Mouse (Mus musculus): Measurements from ENCODE around the gene Fam178b. TPM values are rescaled to one million over a fixed set of nuclear protein-coding genes. Genes with fewer than 3 reads are reported as not detected.
A peak's percentile ranks its signal among the peaks of the same experiment; 100 is the strongest.
"Not testable (repeated sequence)": the region's sequence is repeated elsewhere in the genome, so short reads cannot be mapped to it uniquely, and the experiment has no call there.

Fam178b gene
- polyA plus RNA-seq, 1 experiment: 0.22 TPM

- TF ChIP-seq POLR2A (IDR thresholded peaks at IDR 0.05; ENCODE audit: borderline replicate concordance, extremely low read depth, insufficient read depth, insufficient read length, poor library complexity, severe bottlenecking) (no peak), CTCF (IDR thresholded peaks at IDR 0.05; ENCODE audit: borderline replicate concordance, extremely low read depth, insufficient read depth, insufficient read length) (no peak)
- no peak for DNase-seq (ENCODE audit: low read depth)
Measured at GRCm38 (mm10) chr1:36548771-36549170, 134.2 kb downstream of the Fam178b start.

DNA sequence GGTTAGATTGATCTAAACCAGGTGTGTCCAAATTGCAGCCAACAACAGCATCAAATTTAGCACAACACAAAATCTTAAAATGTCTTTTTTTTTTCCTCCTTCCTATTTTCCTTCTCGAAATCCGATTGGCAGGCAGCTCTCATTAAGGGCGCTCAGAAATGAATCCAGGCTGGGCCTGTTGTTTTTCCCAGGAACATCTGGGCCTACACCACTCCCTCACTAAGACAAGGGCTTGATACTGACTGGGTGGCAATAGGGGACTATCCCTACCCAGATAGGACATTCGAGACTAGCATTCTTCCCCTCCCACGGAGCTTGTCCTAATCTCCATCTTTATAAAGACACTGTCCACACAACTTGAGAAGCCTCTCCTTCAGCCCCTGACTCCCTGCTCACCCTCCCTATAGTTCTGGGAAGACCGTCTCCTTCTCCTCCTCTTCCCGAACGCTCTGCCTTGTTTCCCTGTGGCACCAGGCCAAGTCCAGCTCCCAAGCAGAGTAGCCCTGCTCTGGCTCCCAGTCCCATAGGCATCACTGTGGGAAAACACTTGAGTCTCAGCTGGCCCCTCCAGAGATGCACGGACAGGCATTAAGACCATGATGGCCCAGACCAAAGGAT is 134.9 kb downstream of the Fam178b start:
- DNase-seq (ENCODE audit: low read depth): peak; percentile 52
- no peak for TF ChIP-seq POLR2A (IDR thresholded peaks at IDR 0.05; ENCODE audit: borderline replicate concordance, extremely low read depth, insufficient read depth, insufficient read length, poor library complexity, severe bottlenecking)
- no peak for TF ChIP-seq CTCF (IDR thresholded peaks at IDR 0.05; ENCODE audit: borderline replicate concordance, extremely low read depth, insufficient read depth, insufficient read length)

DNA sequence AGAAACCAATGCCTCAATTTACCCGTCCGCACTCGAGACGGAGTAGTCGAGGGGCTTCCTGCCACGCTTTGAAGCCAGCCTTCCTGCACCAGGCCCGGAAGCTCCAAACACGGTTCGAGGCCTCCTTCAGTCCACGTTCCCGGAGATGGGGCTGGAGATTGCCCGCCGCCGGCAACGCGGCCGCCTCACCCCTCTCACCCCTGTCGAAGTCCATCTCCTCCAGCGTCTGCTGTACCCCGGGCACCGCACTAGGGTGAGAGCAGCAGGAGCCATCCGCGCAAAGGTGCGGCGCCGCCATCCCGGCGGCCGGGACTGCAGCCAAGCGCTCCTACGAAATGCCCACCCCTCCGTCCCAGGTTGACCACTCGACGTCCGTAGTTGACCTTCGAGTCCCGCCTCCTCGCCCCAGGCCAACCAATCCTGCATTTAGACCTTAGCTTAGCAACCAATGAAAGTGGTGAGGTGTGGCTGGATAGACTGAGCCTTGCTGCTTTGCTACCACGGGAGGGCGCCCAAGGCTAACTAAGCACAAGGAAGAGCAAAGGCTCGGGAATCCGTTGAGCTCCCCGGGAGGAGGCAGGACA is 136.0 kb downstream of the Fam178b start, which contains the start of gene Ankrd39:
TSS of gene Ankrd39 (minus strand) at position 558 of the 584 bp plus-strand sequence.
- TF ChIP-seq CTCF (IDR thresholded peaks at IDR 0.05; ENCODE audit: borderline replicate concordance, extremely low read depth, insufficient read depth, insufficient read length) (peak; percentile 98), POLR2A (IDR thresholded peaks at IDR 0.05; ENCODE audit: borderline replicate concordance, extremely low read depth, insufficient read depth, insufficient read length, poor library complexity, severe bottlenecking) (peak; percentile 90)
- DNase-seq (ENCODE audit: low read depth): peak; percentile 100

DNA sequence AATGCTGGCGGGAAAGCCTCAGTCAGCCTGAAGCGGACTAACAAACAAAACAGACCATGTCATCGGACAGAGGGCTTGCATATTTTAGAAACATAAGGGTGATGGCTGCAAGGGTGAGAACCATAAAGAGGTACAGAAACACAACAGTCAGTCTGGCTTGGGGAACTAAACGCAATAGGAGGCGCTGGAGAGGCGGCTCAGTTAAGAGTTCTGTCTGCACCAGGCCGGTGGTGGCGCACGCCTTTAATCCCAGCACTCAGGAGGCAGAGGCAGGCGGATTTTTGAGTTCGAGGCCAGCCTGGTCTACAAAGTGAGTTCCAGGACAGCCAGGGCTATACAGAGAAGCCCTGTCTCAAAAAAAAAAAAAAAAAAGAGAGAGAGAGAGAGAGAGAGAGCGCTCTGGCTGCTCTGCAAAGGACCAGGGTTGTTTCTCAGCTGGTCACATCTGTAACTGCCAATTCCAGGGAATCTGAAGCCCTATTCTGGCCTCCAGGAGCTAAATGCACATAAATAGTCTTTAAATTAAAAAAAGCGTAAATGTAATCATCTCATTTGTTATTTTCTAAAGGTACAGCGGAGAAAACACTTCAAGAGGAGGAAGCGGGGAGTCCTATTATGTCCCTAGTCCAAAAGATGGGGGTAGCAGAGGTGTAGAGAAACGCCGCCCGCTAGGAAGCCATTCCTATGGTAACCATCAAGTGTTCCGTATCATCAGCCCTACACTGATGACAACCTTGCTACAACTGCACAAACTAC is 137.0 kb downstream of the Fam178b start:
- no peak for DNase-seq (ENCODE audit: low read depth)
- TF ChIP-seq POLR2A (IDR thresholded peaks at IDR 0.05; ENCODE audit: borderline replicate concordance, extremely low read depth, insufficient read depth, insufficient read length, poor library complexity, severe bottlenecking) (no peak), CTCF (IDR thresholded peaks at IDR 0.05; ENCODE audit: borderline replicate concordance, extremely low read depth, insufficient read depth, insufficient read length) (no peak)

DNA sequence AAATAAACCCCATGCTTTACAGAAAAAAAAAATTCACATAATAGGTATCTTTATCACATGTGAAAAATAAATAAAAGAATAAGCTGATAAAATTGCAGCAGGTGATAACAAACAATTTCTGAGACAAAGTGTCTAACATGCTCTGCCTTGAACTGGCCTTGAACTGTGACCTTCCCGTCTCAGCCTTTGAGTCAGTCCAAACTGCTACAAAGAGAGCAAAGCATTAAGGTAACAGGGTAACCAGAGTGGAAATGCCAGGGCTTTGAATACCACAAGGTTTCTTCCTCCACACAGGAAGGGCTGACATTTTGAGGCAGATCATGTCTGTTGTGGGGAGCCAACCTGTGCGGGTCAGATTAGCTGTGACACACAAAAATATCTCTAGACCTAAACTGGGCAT is 137.6 kb downstream of the Fam178b start:
- TF ChIP-seq POLR2A (IDR thresholded peaks at IDR 0.05; ENCODE audit: borderline replicate concordance, extremely low read depth, insufficient read depth, insufficient read length, poor library complexity, severe bottlenecking): no peak
- TF ChIP-seq CTCF (IDR thresholded peaks at IDR 0.05; ENCODE audit: borderline replicate concordance, extremely low read depth, insufficient read depth, insufficient read length): no peak
- no peak for DNase-seq (ENCODE audit: low read depth)

DNA sequence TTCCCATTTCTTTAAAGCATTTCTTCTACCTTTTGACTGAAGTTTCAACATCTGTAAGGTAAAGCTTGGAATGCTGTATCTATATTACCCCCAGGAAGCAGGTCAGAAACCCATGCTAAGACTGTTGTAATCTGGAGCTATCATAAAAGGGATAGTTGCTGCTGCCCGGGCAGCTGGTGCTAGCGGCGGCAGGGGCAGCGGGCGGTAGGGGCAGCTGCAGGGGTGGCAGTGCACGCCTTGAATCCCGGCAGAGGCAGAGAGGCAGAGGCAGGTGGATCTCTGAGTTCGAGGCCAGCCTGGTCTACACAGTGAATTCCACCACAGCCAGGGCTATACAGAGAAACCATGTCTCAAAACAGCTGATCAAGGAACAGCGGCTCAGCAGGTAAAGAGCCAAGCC is 140.1 kb downstream of the Fam178b start:
- no peak for DNase-seq (ENCODE audit: low read depth)
- TF ChIP-seq POLR2A (IDR thresholded peaks at IDR 0.05; ENCODE audit: borderline replicate concordance, extremely low read depth, insufficient read depth, insufficient read length, poor library complexity, severe bottlenecking) (no peak), CTCF (IDR thresholded peaks at IDR 0.05; ENCODE audit: borderline replicate concordance, extremely low read depth, insufficient read depth, insufficient read length) (no peak)

GRCm38 (mm10) chr1:36541844-36542243 is 141.1 kb downstream of the Fam178b start:
- no peak for DNase-seq (ENCODE audit: low read depth)
- TF ChIP-seq CTCF (IDR thresholded peaks at IDR 0.05; ENCODE audit: borderline replicate concordance, extremely low read depth, insufficient read depth, insufficient read length) (no peak), POLR2A (IDR thresholded peaks at IDR 0.05; ENCODE audit: borderline replicate concordance, extremely low read depth, insufficient read depth, insufficient read length, poor library complexity, severe bottlenecking) (no peak)

GRCm38 (mm10) chr1:36540807-36541206 is 142.2 kb downstream of the Fam178b start:
- DNase-seq (ENCODE audit: low read depth): no peak
- no peak for TF ChIP-seq POLR2A (IDR thresholded peaks at IDR 0.05; ENCODE audit: borderline replicate concordance, extremely low read depth, insufficient read depth, insufficient read length, poor library complexity, severe bottlenecking)
- no peak for TF ChIP-seq CTCF (IDR thresholded peaks at IDR 0.05; ENCODE audit: borderline replicate concordance, extremely low read depth, insufficient read depth, insufficient read length)

GRCm38 (mm10) chr1:36540132-36540531 is 142.9 kb downstream of the Fam178b start:
- DNase-seq (ENCODE audit: low read depth): no peak
- TF ChIP-seq POLR2A (IDR thresholded peaks at IDR 0.05; ENCODE audit: borderline replicate concordance, extremely low read depth, insufficient read depth, insufficient read length, poor library complexity, severe bottlenecking) (no peak), CTCF (IDR thresholded peaks at IDR 0.05; ENCODE audit: borderline replicate concordance, extremely low read depth, insufficient read depth, insufficient read length) (no peak)

DNA sequence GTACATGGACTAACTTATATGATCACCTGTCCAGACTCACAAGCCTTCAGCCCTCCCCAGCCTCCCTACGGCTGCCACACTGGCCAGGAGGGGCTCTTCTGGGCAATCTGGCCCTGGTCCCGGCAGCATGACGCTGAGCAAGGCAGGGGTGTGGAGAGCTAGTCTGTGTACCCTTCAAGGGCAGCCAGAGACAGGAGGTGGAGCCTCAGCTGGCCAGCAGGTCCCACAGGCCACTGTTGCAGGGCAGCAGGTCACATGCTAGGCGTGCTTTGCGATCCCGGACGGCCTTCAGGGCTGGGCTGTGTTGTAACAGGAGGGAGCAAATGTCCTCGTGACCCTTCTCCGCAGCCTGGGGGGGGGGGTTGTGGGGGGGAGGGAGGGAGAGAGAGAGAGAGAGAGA is 143.8 kb downstream of the Fam178b start, which contains the start of gene Gm42417:
TSS of gene Gm42417 (minus strand) at position 244 of the 400 bp plus-strand sequence.
- DNase-seq (ENCODE audit: low read depth): no peak
- no peak for TF ChIP-seq CTCF (IDR thresholded peaks at IDR 0.05; ENCODE audit: borderline replicate concordance, extremely low read depth, insufficient read depth, insufficient read length)
- no peak for TF ChIP-seq POLR2A (IDR thresholded peaks at IDR 0.05; ENCODE audit: borderline replicate concordance, extremely low read depth, insufficient read depth, insufficient read length, poor library complexity, severe bottlenecking)

DNA sequence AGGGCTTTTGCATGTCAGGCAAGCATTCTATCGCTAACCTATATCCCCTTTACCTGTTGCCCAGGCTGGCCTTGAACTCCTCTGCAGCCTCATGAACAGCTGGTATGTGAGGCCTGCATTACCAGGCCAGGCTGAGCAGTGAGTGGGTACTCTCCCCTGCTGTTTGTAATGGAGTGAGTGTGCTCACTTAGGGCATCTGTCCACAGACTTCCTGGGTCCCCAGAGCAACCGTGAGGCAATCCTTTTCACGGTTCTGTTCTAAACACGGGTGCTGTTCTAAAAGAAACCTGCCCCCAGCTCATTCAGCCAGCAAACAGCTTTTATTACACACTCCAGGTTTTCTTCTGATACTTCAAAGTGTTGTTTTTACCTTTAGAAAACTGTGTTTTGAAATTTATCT is 144.3 kb downstream of the Fam178b start:
- no peak for TF ChIP-seq CTCF (IDR thresholded peaks at IDR 0.05; ENCODE audit: borderline replicate concordance, extremely low read depth, insufficient read depth, insufficient read length)
- TF ChIP-seq POLR2A (IDR thresholded peaks at IDR 0.05; ENCODE audit: borderline replicate concordance, extremely low read depth, insufficient read depth, insufficient read length, poor library complexity, severe bottlenecking): no peak
- no peak for DNase-seq (ENCODE audit: low read depth)

DNA sequence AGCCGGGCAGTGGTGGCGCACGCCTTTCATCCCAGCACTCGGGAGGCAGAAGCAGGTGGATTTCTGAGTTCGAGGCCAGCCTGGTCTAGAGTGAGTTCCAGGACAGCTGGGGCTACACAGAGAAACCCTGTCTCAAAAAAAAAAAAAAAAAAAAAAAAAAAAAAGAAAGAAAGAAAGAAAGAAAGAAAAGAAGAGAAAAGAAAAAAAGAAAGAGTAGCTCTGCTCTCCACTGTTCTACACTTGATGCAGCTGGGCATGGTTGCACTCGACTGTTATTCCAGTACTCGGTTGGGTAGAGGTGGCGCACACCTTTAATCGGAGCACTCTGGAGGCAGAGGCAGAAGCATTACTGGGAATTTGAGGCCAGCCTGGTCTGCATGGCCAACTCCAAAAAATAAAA is 146.2 kb downstream of the Fam178b start, which contains the start of gene Ankrd23:
TSS of gene Ankrd23 (minus strand) at position 101 of the 400 bp plus-strand sequence.
- not testable (repeated sequence) for DNase-seq (ENCODE audit: low read depth)

Data from brain, embryonic 14.5 days (tissue).